Mouse (Mus musculus): ENCODE measurements around the gene Sec14l3. TPM values are rescaled to one million over a fixed set of nuclear protein-coding genes. Genes with fewer than 3 reads are reported as not detected.

The Sec14l3 gene
- polyA plus RNA-seq, 1 experiment from 2014 or later = 0.64 TPM

GRCm38 (mm10) chr11:4053586-4053985 is 11.1 kb upstream of the Sec14l3 start:
- peak; percentile 64 for DNase-seq (ENCODE audit: low spot score)

- DNase-seq (ENCODE audit: low spot score) = no peak
These were observed 3.6 kb upstream of the Sec14l3 start for GRCm38 (mm10) chr11:4060866-4061575.

DNA sequence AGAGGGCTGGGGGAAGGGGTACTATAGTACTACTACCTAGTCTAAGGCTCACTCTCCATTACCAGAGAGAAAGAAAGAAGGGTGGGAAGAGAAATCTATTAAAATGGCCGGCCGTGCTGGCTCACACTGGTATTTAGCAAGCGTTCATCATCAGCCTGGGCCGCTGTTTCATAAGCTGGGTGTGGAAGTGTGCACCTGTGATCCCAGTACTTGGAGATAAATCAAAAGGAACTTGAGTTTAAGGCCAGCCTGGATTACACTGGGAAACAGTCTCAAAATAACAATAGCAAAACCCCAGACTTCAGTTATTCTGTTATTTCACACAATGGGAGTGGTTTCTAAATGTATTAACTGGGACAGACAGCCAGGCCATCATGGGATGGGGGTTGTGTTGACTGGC is 2.1 kb upstream of the Sec14l3 start:
- no peak for DNase-seq (ENCODE audit: low spot score)

GRCm38 (mm10) chr11:4062981-4063380 is 1.7 kb upstream of the Sec14l3 start:
- DNase-seq (ENCODE audit: low spot score) = no peak

DNA sequence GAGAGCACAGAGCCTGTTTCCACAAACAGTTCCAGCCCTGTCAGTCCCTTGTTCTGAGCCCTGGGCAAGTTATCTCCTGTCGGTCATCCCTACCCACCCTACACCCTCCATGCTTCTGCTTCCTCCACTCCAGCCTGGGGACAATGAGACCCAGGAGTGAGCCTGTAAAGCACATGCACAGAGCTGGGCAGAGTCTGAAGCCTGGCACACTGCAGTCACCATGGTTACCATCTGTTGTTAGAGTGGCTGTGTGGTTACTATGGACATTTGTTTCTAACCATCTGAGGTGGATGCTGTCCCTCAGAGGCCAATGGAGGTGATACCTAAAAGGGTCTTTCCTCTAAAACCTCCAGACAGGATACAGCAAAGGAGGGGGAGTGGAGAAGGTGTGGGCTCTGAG is 5.0 kb downstream of the Sec14l3 start:
- DNase-seq (ENCODE audit: low spot score) = no peak

DNA sequence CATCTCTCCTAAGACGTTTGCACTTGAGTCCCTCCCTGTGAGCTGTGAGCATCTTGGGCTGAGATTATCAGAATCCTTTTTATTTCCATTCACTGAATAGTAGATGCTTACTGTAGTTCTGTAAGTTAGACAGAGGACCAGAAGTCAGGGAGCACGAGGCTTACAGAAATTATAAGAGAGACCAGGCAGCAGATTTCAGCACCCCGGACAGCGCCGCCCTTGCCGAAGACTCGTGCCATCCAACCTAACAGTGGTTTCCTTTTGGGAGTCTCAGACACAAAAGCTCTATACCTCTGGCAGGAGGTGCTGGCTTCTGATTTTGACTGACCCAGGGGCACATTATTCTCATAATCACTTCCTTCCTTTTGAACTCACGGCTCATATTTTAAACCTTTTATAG is 12.0 kb downstream of the Sec14l3 start:
- peak; percentile 53 for DNase-seq (ENCODE audit: low spot score)

- DNase-seq (ENCODE audit: low spot score) = no peak
These were observed 13.8 kb downstream of the Sec14l3 start for GRCm38 (mm10) chr11:4078267-4078933.

- DNase-seq (ENCODE audit: low spot score) = peak; percentile 51
These were observed 15.6 kb downstream of the Sec14l3 start for GRCm38 (mm10) chr11:4080219-4080618.

DNA sequence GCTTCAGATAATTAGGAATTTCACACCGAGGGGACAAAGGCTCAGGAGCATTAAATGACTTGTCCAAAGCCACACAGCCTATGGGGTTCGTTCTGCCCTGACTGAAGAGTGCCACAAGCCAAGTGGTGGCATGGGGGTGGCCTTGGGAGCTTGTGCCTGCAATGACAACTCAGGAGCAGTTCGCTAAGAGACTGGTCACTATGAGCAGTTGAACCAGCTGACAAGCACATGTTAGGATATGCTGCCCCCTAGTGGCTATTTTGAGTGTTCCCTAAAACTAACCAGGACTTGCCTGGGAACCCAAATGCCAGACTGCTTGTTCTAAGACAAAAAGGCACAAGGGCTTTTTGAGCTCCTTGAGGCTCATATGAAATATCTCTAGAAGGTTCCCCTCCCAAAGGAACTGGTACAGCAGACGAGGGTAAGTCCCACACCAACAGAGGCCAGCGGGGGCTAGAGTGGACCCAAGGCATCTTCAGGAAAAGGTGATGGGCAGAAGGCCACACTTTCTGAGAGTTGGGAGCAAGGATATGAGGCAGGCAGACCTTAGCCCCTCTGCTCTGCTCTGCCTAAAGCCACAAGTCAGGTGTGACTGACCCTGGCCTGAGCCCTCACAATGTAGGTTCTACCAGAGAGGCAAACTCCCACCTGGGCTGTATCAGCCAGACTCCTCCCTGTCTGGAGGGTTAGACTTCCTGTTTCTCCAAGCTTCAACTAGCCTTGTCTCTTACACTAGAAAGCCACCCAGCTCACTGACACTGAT is 18.9 kb downstream of the Sec14l3 start:
- DNase-seq (ENCODE audit: low spot score) = peak; percentile 56

GRCm38 (mm10) chr11:4086246-4086645 is 21.6 kb downstream of the Sec14l3 start:
- DNase-seq (ENCODE audit: low spot score) = no peak

DNA sequence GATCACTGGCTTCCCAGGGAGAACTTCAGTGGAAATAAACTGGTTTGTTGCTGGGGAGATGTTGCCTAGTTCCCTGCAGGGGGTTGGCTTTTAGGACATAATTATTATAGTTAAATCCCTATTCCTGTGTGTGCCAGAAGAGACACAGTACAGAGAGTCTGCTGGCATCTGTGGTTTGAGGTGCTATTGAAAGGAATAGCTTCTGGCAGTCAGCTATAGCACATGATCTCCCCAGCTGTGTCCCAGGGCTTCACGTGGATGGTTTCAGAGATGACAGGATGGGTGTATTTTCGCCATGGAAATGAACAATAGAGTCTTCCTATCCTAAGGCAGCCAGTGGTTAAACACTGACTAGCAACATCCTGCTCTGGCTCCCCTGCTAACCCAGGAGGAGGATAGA is 22.6 kb downstream of the Sec14l3 start:
- DNase-seq (ENCODE audit: low spot score) = no peak

- DNase-seq (ENCODE audit: low spot score) = peak; percentile 8
These were observed 29.1 kb downstream of the Sec14l3 start for GRCm38 (mm10) chr11:4093459-4094377.

GRCm38 (mm10) chr11:4094378-4095170 is 29.9 kb downstream of the Sec14l3 start:
- peak; percentile 81 for DNase-seq (ENCODE audit: low spot score)

DNA sequence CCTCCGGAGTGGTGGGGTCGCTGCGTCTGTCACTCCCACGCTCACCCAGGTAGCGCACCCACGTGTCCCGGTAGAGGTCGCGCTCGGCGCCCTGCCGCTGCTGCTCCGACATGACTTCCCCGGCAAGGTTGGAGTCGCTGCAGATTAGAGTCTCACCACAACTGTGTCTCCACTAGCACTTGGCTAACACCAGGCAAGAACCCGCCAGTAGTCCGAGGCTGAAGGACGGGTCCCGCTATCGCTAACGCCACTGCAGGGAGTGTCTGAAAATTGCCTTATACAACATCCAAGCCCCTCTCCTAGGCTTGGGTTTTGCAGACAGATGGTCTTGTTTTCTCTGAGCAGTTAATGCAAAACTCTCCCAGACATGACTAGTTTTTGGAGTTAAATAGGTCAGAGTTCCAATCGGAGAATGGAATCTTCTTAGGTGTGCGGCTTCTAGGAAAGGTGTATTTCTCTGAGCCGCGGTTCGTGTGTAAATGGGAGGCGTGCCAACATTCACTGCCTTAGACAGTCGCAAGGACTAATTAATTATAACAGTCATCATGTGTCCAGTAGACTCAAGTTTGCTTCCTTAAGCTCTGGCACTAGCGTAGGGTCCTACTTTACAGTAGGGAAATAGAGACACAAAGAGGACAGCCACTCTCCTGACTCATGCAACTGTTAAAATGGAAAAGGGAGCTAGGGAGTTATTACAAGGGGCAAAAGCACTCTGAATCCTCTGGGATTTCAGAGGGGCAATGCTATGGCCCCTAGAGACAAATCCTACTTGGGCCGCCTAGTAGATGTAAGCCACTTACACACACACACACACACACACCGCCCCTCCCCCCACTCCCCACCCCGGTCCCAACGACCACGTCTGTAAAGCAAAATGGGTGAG is 30.8 kb downstream of the Sec14l3 start, which contains the start of gene Mtfp1:
Gene Mtfp1 (minus strand): TSS at position 275 of the 883 bp plus-strand sequence.
- peak; percentile 66 for DNase-seq (ENCODE audit: low spot score)

DNA sequence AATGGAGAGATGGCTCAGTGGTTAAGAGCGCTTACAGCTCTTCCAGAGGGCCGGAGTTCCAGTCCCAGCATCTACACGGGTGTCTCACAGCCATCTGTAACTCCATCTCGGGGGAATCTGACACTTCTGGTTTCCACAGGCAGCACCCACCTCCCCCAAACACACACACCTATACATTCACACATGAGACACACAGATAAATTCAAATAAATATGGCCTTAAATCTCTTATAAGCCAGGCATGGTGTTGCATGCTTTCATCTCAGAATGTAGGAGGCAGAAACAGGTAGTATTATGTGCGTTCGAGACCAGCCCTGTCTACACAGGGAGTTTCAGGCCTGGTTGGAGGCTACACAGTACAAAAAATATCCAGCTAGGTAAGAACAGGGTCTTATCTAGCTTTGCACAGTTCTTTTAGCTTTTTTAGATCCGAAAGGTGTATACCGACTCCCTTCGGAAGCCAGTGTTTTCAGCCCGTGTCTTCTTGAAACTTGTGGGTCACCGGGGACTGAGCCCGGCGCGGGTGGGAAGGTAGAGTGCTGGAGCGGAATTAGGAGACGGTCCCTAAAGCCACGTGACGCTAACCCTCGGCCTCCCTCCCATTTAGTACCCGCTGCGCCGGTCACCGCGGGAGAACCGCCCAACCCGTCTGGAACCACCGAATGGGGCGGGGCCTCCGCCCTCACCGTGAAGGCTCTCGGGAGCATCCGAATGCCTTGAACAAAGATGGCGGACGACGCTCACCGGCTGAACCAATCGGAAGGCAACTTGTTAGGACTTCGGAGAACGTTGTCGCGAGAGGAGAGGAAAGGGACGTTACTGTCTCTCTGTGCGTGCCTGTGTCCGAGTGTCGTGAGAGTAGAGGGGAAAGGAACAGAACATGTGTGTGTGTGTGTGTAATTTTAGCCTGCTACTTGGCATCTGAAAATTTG is 31.7 kb downstream of the Sec14l3 start:
- DNase-seq (ENCODE audit: low spot score) = peak; percentile 98

- DNase-seq (ENCODE audit: low spot score) = no peak
These were observed 32.5 kb downstream of the Sec14l3 start for GRCm38 (mm10) chr11:4097091-4097621.

- DNase-seq (ENCODE audit: low spot score) = peak; percentile 51
These were observed 33.5 kb downstream of the Sec14l3 start for GRCm38 (mm10) chr11:4098120-4098519.

DNA sequence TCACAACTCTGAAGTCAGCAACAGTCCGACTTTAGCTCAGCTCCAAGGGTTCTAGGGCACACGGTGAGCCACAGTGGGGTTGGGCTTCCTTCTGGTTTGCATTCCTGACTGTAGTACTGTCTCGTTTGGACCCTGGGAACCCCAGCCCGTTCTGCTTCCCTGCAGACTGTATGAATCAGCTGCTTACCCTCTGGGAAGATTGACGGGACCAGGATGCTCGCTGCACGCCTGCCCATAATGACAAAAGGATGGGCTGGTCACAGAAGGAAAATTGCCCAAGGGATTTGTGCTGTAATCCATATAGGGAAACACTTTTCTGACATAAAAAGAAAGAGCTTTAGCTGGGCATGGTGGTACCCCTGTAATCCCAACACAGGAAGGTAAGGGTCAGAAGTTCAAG is 34.2 kb downstream of the Sec14l3 start:
- DNase-seq (ENCODE audit: low spot score) = no peak
